Mouse (Mus musculus): Measurements from ENCODE around the gene Cacul1.

DNA sequence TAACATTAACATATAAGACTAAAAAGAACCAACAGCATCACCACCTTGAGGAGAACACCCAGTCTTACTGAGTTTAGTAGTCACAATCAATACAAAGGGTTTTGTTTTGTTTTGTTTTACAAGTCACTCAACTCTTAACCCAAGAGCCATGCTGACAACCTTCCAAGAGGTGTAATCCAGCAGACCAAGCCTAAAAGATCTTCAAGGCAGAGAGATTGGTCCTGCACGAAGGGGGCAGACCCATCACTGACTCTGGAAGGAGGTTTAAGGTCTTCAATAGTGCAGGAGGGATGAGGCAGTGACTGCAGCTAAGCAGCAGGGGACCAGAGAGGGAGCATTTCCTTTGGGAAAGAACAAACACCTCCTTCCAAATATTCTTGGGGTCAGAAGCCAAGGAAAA lies 55.7 kb downstream of the Cacul1 start:
- TF ChIP-seq POLR2A (IDR thresholded peaks at IDR 0.05; ENCODE audit: control insufficient read depth, low read depth, low read length) (no peak), CTCF (IDR thresholded peaks at IDR 0.05; ENCODE audit: control insufficient read depth, insufficient read depth, insufficient replicate concordance, low read depth, low read length) (no peak)

Data from testis, adult 2 months (tissue).